Mouse (Mus musculus) neural tube, embryonic 12.5 days (tissue): Measurements from ENCODE around the gene Kcnq5. TPM values are rescaled to one million over a fixed set of nuclear protein-coding genes. Genes with fewer than 3 reads are reported as not detected.
"Not testable (repeated sequence)": the region's sequence is repeated elsewhere in the genome, so short reads cannot be mapped to it uniquely, and the experiment has no call there.

Source experiments
- ATAC-seq: fragments of 200-750 bp; cut with Nextera tagmentation; 2 replicates; pipeline ENCODE4 v1.8.0; 2017; ENCODE audit warnings: low read depth, mild to moderate bottlenecking, moderate TSS enrichment, moderate library complexity; ENCODE audit not compliant: low FRiP score
- H3K27ac ChIP-seq: fragments of 300-500 bp; sonication (generic); 2 replicates; pipeline ENCODE4 v1.5.1; 2016
- H3K27me3 ChIP-seq: fragments of 300-500 bp; sonication (generic); replicated peaks from 2 replicates; pipeline ENCODE4 v1.6.1; 2016; ENCODE audit warnings: mild to moderate bottlenecking
- H3K36me3 ChIP-seq: fragments of 300-500 bp; sonication (generic); 2 replicates; pipeline ENCODE4 v1.6.1; 2016; ENCODE audit warnings: mild to moderate bottlenecking
- H3K4me1 ChIP-seq: fragments of 300-500 bp; sonication (generic); 2 replicates; pipeline ENCODE4 v1.6.1; 2016
- H3K4me2 ChIP-seq: fragments of 300-500 bp; sonication (generic); replicated peaks from 2 replicates; pipeline ENCODE4 v1.6.1; 2016; ENCODE audit warnings: mild to moderate bottlenecking
- H3K4me3 ChIP-seq: fragments of 300-500 bp; sonication (generic); 2 replicates; pipeline ENCODE4 v1.5.1; 2016
- H3K9ac ChIP-seq: fragments of 300-500 bp; sonication (generic); 2 replicates; pipeline ENCODE4 v1.6.1; 2016; ENCODE audit warnings: mild to moderate bottlenecking
- H3K9me3 ChIP-seq: fragments of 300-500 bp; sonication (generic); 2 replicates; pipeline ENCODE4 v1.6.1; 2016; ENCODE audit warnings: mild to moderate bottlenecking
- WGBS: fragments of 180-500 bp; shearing (Covaris S2); methylation state at CpG from one replicate; pipeline ENCODE4 v1.1.7; 2016; 5-methylcytosine and 5-hydroxymethylcytosine counted together
- polyA plus RNA-seq: library from polyadenylated mRNA; unstranded; fragments of >200 nt; fragmentation: Nextera tagmentation; extraction: Ambion mirVana; gene quantifications from 2 replicates; pipeline ENCODE4 v1.2.1, GENCODE M21; 2016

The Kcnq5 gene
- polyA plus RNA-seq, 1 experiment from 2014 or later = 1.7 TPM

DNA sequence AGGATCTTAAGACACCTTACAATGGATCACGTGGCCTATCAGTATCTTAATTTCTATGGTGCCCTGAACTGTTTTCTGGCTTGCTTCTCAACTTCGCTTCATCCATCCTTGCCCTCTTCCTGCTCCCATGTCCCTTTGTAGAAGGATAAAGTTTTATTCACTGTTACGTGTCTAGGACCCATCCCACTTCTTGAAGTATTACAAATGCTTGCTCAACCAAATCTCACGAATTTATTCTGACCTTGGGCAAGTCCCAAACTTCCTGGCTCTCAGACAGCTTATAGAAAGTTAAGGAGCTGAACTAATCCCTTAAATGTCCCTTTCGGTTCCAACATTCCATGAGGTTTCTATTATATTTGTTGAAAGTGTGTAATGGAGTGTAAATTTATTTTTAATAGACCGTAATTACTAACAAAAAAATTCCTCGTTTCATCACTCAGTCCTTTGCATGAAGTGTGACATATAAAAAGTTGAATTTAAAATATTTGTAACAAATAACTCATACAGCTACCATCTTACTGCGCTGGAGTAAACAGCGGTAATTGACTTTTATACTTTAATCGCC, 141.6 kb downstream of the Kcnq5 start:
- Histone ChIP-seq H3K4me2 (no peak overlapping the region), H3K36me3 (no peaks in the 10 kb centered on the region), H3K4me1 (no peaks in the 10 kb centered on the region), H3K9me3 (no peaks in the 10 kb centered on the region), H3K4me3 (no peak overlapping the region), H3K27me3 (no peaks in the 10 kb centered on the region), H3K27ac (no peak overlapping the region), H3K9ac (no peak overlapping the region)
- 40% methylated on average over 10 of the region's 10 CpGs for WGBS
- ATAC-seq = peak; percentile 33; the same call in 1 of the 2 replicates

DNA sequence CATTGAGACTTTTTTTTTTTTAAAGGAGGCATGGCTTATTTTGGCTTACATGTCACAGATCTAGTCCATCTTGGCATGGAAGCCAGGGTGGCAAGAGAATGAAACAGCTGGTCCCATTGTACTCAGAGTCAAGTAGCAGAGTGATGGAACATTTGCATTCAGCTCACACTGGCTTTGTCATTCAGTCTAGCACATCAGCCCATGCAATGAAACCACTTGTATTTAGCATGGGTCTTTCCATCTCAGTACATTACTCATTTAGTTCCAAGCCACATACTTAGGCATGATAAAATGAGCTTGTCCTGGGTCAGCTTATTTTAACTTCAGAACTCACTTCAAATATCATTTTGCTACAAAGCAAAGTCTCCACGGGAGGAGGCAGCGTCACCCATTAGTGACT, 156.7 kb downstream of the Kcnq5 start:
- Histone ChIP-seq H3K4me3 (no peak overlapping the region), H3K9ac (no peak overlapping the region), H3K27me3 (no peaks in the 10 kb centered on the region), H3K27ac (no peak overlapping the region), H3K9me3 (no peaks in the 10 kb centered on the region), H3K36me3 (no peaks in the 10 kb centered on the region), H3K4me1 (no peaks in the 10 kb centered on the region), H3K4me2 (no peak overlapping the region)
- 0 out of 2 replicates have a peak, but pooled peaks have one; percentile 48 for ATAC-seq
- 83% methylated on average over 2 of the region's 2 CpGs for WGBS

DNA sequence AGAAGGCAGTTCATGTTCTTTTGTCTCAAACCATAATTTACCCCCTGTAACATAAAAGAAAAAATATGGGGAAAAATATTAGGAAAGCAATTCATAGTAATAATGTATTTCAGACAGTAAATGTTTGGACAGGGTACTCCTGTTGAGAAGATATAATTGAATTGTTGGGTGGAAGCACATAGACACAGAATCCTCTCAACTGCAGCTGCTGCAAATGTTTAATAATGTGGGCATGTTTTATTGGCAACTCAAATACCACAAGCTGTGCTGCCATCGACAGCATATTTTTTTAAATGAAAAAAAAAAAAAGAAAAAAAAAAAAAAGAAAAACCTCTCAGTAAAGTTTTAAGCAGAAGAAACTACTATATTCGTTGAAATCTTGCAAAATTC, 157.3 kb downstream of the Kcnq5 start:
- H3K4me3 ChIP-seq = no peak overlapping the region
- 78% methylated on average over 2 of the region's 2 CpGs for WGBS
- no peak for ATAC-seq

DNA sequence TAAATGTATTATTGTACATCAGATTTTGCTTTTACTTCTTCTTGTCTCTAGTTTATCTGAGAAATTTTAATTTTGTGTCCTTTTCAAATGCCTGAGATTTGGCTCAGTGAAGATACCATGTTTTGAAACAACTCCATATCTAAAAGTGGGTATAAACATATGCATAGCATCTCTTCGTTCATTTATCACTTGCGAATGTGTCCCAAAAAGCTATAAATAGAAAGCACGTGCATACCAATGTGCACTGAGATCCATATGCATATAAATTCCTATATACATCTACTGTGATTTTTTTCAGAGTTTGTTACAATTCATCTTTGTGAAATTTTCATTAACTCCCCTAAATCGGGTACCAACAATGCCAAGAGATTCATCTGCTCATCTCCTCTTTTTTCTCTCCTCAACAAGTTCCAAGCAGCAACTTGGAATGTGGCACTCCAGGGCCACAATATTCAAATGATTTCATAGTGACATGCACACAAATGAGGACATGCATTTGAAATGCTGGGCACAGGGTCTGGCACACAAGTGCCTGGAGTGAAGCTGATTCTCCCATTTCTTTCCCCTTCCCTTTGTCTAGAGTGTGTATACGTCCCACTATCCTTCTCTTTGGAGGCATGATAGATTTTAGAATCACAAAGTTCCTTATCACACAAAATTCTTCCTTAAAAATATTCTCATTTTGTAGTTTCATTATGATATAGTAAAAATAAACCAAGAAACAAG, 157.8 kb downstream of the Kcnq5 start:
- WGBS = 85% methylated on average over 5 of the region's 5 CpGs
- no peaks in the 10 kb centered on the region for H3K36me3 ChIP-seq
- no peaks in the 10 kb centered on the region for H3K9me3 ChIP-seq
- no peak overlapping the region for H3K4me2 ChIP-seq
- H3K9ac ChIP-seq = no peak overlapping the region
- H3K27me3 ChIP-seq = no peaks in the 10 kb centered on the region
- H3K4me3 ChIP-seq = no peak overlapping the region
- no peak for ATAC-seq
- H3K27ac ChIP-seq = no peak overlapping the region
- no peaks in the 10 kb centered on the region for H3K4me1 ChIP-seq

More for the DNA sequence above, 157.3 kb downstream of the Kcnq5 start:
- Histone ChIP-seq H3K27ac (no peak overlapping the region), H3K9me3 (no peaks in the 10 kb centered on the region), H3K9ac (no peak overlapping the region), H3K4me2 (no peak overlapping the region), H3K36me3 (no peaks in the 10 kb centered on the region), H3K27me3 (no peaks in the 10 kb centered on the region), H3K4me1 (no peaks in the 10 kb centered on the region)

DNA sequence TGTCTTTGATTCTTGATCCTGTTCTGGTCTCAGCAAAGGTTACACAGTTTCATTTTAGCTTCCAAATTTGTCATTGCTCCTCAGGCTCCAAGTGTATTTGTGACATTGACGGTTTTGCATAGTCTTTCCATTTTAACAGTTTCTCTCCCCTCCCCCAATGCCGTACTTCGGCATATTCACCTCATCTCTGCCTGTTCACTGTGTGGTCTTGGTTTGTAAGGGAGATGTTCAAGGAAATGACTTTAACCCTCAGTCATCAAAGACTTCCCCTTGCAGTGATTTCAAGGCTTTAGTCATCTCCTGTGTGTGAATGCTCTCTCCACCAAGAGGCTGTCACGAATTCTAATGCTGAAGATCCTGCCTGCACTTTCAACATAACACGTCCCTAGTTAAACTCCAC, 181.0 kb downstream of the Kcnq5 start:
- no peaks in the 10 kb centered on the region for H3K27me3 ChIP-seq
- no peak for ATAC-seq
- WGBS = 82% methylated on average over 5 of the region's 5 CpGs

DNA sequence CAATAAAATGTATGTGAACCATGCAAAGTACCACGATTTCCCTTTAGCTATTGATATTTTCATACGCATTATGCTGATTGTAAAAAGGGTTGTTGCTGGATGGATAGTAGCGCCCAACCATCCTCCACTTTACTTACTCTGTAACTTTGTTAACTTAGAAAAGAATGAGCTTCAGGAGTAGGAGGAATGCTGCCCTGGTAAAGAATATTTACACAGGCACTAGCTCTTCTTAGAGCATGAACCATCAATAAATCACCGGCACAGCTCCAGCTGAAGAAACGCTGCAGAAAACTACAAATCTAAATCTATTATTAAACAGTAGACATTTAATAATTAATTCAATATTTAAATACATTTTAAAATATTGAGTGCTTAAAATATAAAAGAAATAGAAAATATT, 184.2 kb downstream of the Kcnq5 start:
- WGBS = 80% methylated on average over 5 of the region's 5 CpGs
- H3K9ac ChIP-seq = no peak overlapping the region

More for the DNA sequence above, 181.0 kb downstream of the Kcnq5 start:
- H3K27ac ChIP-seq = no peak overlapping the region
- H3K9me3 ChIP-seq = no peaks in the 10 kb centered on the region
- no peaks in the 10 kb centered on the region for H3K4me1 ChIP-seq
- no peak overlapping the region for H3K4me2 ChIP-seq
- H3K36me3 ChIP-seq = no peaks in the 10 kb centered on the region
- H3K4me3 ChIP-seq = no peak overlapping the region
- no peak overlapping the region for H3K9ac ChIP-seq

DNA sequence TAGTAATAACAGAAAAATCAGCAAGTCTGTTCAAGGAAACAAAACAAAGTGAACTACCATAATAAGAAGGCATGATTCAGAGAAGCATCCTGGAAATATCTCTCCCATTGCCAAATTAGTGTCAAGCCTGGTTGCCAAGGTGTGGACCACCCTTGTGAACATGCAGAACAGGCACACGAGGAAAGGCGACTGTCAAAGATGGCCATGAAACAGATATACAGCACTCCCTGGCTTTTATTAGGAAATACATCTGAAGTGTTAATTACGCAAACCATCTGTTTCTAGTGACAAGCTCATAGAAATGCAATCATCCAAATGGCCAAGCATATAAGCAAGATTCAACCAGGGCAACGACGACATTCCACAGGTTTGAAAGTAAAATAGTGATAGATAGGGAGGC, 187.8 kb downstream of the Kcnq5 start:
- Histone ChIP-seq H3K4me3 (no peak overlapping the region), H3K4me1 (no peaks in the 10 kb centered on the region), H3K4me2 (no peak overlapping the region), H3K27me3 (no peaks in the 10 kb centered on the region), H3K36me3 (no peaks in the 10 kb centered on the region), H3K27ac (no peak overlapping the region), H3K9ac (no peak overlapping the region), H3K9me3 (no peaks in the 10 kb centered on the region)
- 75% methylated on average over 5 of the region's 5 CpGs for WGBS
- ATAC-seq = no peak

More for the DNA sequence above, 184.2 kb downstream of the Kcnq5 start:
- Histone ChIP-seq H3K9me3 (no peaks in the 10 kb centered on the region), H3K27ac (no peak overlapping the region), H3K4me2 (no peak overlapping the region), H3K27me3 (no peaks in the 10 kb centered on the region), H3K36me3 (no peaks in the 10 kb centered on the region), H3K4me3 (no peak overlapping the region), H3K4me1 (no peaks in the 10 kb centered on the region)
- ATAC-seq = no peak

DNA sequence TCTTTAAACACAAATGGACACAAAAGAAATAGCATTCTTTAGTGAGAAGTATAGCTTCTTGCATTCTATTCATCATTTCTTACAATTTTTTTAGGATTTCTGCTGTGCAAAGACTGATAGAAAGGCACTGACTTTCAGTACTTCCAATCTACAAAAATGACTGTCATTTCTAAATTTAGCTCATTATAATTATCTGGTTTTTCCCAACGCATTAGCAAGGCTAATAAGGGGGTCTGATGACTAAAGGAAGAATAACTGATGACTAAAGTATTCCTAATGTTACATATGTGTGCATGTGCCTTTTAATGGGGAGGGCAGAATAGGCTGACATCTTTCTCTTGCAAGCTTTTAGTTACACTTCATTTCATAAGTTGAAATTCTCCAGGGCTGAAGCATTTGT, 191.2 kb downstream of the Kcnq5 start:
- Histone ChIP-seq H3K27ac (no peak overlapping the region), H3K4me3 (no peak overlapping the region), H3K9me3 (no peaks in the 10 kb centered on the region), H3K4me1 (no peaks in the 10 kb centered on the region), H3K27me3 (no peaks in the 10 kb centered on the region), H3K9ac (no peak overlapping the region), H3K36me3 (no peaks in the 10 kb centered on the region), H3K4me2 (no peak overlapping the region)
- ATAC-seq = no peak
- WGBS = 83% methylated on average over 1 of the region's 1 CpGs

DNA sequence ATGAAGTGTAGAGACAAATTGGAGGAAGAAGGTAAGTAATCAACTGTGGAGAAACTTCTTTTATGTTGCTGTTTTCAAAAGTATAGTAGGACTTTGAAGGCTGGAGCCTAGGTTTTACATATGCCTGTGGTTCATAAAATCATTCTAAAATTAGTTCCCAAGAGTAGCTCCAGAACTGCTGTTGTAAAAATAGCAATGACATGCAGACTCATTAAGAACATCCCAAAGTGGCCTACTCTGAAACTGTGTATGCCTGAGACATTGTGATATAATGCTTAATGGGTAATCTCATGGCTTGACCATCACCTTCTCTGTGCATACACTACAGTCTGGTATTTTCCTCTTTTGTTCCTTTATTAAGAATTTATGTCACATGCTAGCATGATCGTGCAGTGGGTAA, 212.4 kb downstream of the Kcnq5 start:
- H3K9ac ChIP-seq = no peak overlapping the region
- H3K9me3 ChIP-seq = no peaks in the 10 kb centered on the region
- H3K4me3 ChIP-seq = no peak overlapping the region
- WGBS = 85% methylated on average over 1 of the region's 1 CpGs
- no peaks in the 10 kb centered on the region for H3K4me1 ChIP-seq
- H3K27me3 ChIP-seq = no peaks in the 10 kb centered on the region
- H3K36me3 ChIP-seq = no peaks in the 10 kb centered on the region
- no peak overlapping the region for H3K4me2 ChIP-seq
- no peak for ATAC-seq
- no peak overlapping the region for H3K27ac ChIP-seq

DNA sequence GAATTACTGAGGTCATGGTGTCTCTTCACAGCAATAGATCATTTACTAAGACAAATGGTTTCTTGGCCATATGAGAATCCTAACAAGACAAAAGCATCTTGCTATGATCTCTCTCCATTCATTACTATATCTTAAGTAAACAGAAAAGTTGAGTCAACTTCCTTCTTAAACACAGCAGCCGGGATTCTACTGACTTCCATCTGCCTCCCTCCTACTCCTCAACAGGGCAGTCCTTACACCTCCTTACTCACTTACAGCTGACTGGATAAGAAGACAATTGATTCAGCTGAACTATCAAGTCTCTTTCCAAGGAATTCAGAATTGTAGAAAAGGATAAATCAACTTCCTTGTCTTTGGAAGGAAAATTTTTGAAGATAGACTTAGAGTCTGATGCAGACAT, 232.6 kb downstream of the Kcnq5 start:
- no peak overlapping the region for H3K27ac ChIP-seq
- no peak for ATAC-seq
- WGBS = 89% methylated on average over 1 of the region's 1 CpGs

DNA sequence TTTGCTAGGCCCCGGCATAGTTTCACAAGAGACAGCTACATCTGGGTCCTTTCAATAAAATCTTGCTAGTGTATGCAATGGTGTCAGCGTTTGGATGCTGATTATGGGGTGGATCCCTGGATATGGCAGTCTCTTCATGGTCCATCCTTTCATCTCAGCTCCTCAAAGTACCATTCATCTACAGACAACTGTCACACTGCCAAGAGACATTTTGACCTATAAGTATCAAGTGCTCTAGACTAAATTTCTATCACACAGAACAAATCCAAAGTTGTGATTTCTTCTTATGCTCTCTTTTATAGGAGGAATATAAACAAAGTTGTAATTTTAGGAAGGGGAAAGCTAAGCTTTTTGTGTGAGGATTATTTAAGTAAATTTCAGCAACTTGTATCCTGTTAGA, 238.5 kb downstream of the Kcnq5 start:
- not testable (repeated sequence) for H3K36me3 ChIP-seq, H3K9me3 ChIP-seq, H3K27me3 ChIP-seq, H3K27ac ChIP-seq, H3K9ac ChIP-seq, ATAC-seq, H3K4me3 ChIP-seq, H3K4me1 ChIP-seq, H3K4me2 ChIP-seq
- 78% methylated on average over 2 of the region's 2 CpGs for WGBS

More for the DNA sequence above, 232.6 kb downstream of the Kcnq5 start:
- Histone ChIP-seq H3K27me3 (no peaks in the 10 kb centered on the region), H3K9ac (no peak overlapping the region), H3K4me1 (no peaks in the 10 kb centered on the region), H3K4me2 (no peak overlapping the region), H3K9me3 (no peaks in the 10 kb centered on the region), H3K36me3 (no peaks in the 10 kb centered on the region), H3K4me3 (no peak overlapping the region)

DNA sequence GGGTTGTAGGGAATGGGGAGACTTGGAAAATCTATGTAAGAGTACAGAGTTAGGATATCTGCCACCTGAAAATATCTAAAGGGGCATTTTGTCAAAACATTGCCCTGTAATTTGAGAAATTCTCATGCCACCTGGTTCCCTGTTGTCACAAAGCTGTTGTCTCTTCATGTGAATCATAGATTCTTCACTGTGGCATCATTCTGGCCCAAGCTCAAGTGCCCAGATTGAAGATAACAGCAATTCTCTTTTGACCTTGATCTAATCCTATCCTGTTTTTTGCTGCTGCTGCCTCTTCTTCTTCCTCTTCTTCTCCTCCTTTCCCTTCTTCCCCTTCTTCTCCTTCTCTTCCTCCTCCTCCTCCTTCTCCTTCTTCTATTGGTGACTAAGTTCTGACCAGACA, 240.5 kb downstream of the Kcnq5 start:
- Histone ChIP-seq H3K36me3 (no peaks in the 10 kb centered on the region), H3K4me2 (no peak overlapping the region), H3K27ac (no peak overlapping the region), H3K4me3 (no peak overlapping the region), H3K9me3 (no peaks in the 10 kb centered on the region), H3K9ac (no peak overlapping the region), H3K27me3 (no peaks in the 10 kb centered on the region), H3K4me1 (no peaks in the 10 kb centered on the region)
- no peak for ATAC-seq

DNA sequence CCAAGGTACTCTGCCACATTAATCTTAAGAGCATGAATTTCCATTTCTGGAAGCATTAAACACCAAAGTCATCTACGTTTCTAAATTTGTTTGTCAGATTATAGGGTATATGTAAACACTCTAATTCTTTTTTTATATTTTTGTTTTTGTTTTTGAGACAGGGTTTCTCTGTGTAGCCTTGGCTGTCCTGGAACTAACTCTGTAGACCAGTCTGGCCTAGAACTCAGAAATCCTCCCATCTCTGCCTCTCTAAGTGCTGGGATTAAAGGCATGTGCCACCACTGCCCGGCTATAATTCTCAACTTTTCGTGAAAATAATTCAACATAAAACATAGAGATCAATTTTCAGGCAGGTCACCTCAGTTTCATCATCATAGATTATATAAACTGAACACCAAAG, 246.9 kb downstream of the Kcnq5 start:
- Histone ChIP-seq H3K9ac (no peak overlapping the region), H3K4me1 (no peaks in the 10 kb centered on the region), H3K4me2 (no peak overlapping the region), H3K9me3 (no peaks in the 10 kb centered on the region), H3K36me3 (no peaks in the 10 kb centered on the region), H3K27me3 (no peaks in the 10 kb centered on the region), H3K4me3 (no peak overlapping the region), H3K27ac (no peak overlapping the region)
- 80% methylated on average over 3 of the region's 3 CpGs for WGBS
- ATAC-seq = no peak
